Mouse (Mus musculus) ES-Bruce4 (cell line): ENCODE data around the gene Cd180.

Source experiments
- CTCF ChIP-seq: IDR thresholded peaks from one replicate; pipeline ENCODE4 v1.8.1; 2011; ENCODE audit warnings: low read depth, low read length
- EP300 ChIP-seq: IDR thresholded peaks from 2 replicates; pipeline ENCODE4 v1.6.1; 2011; ENCODE audit warnings: low read depth, low read length; ENCODE audit not compliant: insufficient read depth
- POLR2A ChIP-seq: IDR thresholded peaks from one replicate; pipeline ENCODE4 v1.8.1; 2011; ENCODE audit warnings: low read length; ENCODE audit not compliant: insufficient read depth

DNA sequence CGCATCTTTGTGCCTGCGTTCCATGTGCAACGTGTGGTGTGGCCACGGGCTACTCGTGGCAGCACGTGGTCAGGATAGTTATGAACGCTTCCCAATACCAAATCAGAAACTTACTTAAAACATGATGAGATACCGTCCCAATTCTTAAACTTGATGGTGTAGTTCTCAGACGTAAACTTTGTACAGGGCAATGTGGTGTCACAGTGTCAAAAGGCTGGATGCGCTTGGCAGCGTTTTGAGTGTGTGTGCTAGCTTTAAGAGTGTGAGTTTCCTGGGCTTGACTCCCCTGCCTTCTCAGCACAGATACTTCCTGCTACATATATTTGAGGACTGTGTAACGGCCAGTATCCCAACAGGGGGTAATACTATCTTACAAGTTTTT, 27.1 kb upstream of the Cd180 start:
- TF ChIP-seq CTCF (no peak), EP300 (no peak), POLR2A (no peak)
